Mouse (Mus musculus): ENCODE data around the gene Lpxn.

The Lpxn gene

DNA sequence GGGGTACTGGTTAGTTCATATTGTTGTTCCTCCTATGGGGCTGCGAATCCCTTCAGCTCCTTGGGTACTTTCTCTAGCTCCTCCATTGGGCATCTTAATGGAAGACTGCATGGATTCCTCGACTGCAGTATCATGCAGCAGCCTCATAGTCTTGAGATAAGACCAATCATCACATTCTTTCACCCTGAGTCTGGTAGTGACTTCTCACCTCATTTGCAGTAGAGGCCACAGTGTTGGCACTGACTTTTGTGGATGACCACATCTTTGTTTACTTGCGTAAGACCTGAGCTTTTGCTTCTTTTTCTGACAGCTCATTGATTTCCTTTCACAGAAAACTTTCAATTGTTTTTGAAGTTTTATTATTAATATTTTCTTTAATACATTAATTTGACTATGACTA lies 9.7 kb downstream of the Lpxn start:
- DNase-seq: no peak

GRCm38 (mm10) chr19:12806214-12806613 lies 10.2 kb downstream of the Lpxn start:
- no peak for DNase-seq

DNA sequence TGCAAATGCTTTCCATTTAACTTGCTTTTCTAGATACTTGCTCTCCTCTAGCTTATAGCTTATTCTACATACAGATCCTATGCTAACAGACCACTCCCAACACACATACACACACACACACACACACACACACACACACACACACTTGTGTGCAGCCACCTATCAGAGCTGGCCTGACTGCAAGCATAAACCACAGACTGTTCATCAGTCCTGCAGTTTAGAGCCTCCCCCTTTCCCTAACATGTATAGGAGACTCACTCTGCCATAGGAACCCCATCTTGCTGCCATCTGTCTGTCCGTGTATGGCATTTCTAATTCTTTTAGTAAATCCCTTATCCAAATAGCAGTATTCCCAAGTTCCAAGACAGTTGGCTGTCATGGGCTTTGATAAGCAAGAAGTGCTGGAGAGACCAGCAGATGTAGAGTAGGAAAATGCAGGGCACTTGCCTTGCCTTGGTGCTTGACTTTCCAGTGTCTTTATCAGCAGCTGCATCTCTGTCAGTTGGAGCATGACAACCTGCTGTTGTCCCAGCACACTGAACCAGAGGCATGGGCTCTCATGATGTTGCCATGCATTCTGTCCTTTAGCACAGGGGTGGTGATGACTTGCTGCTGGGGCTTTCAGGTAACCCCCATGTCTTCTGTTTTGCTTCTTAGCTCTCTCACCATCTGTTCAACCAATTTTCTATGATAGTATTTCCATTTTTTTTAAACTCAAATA lies 16.8 kb downstream of the Lpxn start:
- no peak for DNase-seq

DNA sequence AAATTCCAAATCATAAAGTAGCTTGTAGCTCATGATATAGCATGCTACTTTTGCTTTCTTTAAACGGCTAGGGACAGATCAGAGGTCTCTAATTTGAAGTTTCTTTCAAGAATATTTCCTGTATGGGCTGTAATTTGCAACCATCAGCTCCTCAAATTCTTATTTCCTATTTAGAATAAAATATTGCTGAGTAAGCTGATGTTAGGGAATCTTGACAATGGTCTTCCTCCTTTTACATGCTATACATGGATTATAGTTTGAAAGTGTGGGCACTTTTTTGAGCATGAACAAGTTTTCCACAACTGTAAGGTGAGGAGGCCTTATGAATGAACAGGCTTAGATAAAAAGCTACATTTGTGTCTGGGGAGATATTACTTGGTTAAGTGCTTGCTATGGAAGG lies 17.9 kb downstream of the Lpxn start:
- no peak for DNase-seq

GRCm38 (mm10) chr19:12818507-12818906 lies 22.5 kb downstream of the Lpxn start:
- no peak for DNase-seq

DNA sequence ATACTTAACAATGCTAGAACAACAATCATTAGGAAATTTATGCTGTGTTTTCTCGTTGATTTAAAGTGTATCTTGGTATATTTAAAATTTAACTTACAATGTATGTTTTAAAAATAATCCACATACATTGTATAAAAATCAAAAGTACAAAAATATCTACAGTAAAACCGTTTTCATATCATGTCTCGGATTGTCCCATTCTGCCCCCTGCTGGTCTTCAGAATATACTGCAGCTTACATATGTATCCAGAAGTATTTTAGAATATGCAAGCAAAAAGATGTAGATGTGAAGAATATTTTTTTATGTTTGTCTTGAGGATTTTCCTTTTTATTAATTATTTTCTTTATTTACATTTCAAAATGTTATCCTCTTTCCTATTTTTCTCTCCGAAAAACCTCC lies 24.4 kb downstream of the Lpxn start:
- peak in 1 of 2 experiments; percentile 20 for DNase-seq

- DNase-seq: no peak
Measured at GRCm38 (mm10) chr19:12824549-12824948, 28.6 kb downstream of the Lpxn start.

GRCm38 (mm10) chr19:12830823-12831430 lies 34.9 kb downstream of the Lpxn start:
- no peak for DNase-seq

DNA sequence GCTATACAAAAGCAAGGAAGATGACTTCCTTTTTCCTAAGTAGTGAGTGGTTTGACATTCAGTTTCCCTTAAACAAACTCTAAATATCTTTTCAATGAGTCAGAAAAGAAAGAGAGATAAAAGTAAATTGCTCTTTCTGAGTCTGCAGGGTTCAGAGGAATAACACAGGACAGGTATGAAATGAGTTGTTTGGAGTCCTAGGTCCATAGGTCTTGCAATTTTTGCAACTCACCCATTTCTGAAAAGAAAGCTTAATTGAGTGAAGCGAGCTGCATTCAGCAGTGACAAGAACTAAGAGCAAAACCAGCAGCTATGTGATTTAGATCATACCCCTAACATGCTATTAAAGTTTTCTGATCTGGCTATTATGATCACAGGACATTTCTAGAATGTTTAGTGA lies 35.6 kb downstream of the Lpxn start:
- no peak for DNase-seq

DNA sequence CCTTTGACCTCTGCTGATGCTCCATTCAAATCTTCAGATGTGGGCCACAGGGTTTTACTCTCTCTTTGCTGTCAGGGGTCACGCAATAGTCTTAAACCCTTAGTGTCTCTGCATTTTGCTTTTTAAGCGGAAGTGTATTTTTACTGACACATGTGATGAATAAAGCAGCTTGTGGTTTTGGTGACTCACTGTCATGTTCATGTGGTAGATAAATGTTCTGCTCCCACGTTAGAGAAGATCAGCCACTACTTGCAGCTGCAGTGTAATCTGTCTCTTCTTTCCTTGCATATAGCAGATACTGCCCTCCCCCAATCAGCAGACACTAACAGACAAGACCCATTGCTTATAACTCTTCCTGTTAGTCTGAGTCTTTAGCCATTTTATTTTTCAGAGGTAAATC lies 37.6 kb downstream of the Lpxn start:
- DNase-seq: no peak

DNA sequence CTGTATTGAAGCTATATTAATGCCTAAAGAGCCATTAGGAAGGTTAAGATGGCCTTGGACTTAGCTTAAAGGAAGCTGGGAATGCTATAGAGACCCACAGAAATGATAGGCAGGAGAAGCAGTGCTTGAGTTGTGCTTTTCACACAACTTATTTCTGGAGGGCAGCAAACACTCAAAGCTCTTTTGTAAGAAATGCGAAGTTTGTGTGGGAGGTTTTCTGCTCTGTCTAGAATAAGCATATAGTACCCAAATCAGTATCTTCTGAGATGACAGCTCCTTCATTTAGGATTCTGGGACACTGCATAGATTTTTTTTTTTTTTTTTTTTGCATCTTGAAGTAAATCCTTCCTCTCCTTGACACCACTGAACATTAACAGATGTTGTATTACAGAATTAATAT lies 42.5 kb downstream of the Lpxn start:
- DNase-seq: no peak

- no peak for DNase-seq
Measured at GRCm38 (mm10) chr19:12846382-12846781, 50.4 kb downstream of the Lpxn start, which contains the start of gene Gm5244. Gm5244 (plus strand) TSS chr19:12846682.

GRCm38 (mm10) chr19:12856983-12857382 lies 61.0 kb downstream of the Lpxn start, which contains the start of gene Olfr1444:
Olfr1444 (plus strand) TSS chr19:12857283.
- DNase-seq: no peak

All from lung, postnatal 4 days (tissue).